In the genomic region with DNA sequence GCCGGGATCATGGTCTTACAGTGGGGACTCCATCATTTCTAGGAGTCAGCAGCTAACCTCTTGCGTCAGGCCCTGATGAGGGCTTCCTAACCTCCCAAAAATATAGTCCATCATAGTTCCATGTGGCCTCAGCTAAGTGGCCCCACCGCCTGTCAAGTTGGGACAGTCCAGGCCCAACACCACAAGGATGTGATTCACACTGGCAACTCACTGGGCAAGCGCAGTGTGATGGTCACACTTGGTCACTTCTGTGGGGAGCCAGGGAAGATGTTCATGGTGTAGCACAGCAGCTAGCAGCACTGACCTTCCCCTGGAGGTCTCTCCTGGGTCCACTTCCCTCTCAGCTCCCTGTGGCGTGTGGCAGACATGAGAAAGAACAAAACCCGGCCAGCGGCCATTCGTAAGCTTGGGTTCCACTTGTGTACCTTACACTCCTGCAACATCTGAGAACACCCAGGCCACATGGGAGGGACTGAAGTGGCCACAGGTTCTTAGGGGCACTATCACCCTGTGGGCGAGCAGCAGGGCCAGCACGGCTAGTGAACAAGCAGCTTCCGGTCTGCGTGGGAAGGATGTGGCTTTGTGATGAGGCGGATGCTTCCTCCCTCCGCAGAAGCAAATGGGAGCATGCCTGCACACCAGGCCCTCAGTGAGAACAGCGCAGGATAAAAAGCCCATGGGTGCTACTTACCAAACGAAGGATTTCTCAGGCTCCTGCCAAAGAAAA, we compare ENCODE assay signal across 10 mouse cellular contexts. TPM values are rescaled to one million over a fixed set of nuclear protein-coding genes. Genes with fewer than 3 reads are reported as not detected.
DNase-seq lines count a peak whose midpoint lies in the region; ATAC-seq and TF ChIP-seq lines count a peak whose summit lies in the region.
"Had no signal": no experiment of that assay in that cellular context is flagged by ENCODE, and none has a peak within 500 bp of the region (broad histone marks: within the 10 kb centered on the region; RNA-seq: fewer than 3 reads in every experiment).

No protein-coding gene starts in this region.

- H3K9ac ChIP-seq in kidney, embryonic 15.5 days, result no peak overlapping the region
- H3K9ac ChIP-seq in hindbrain, postnatal 0 days (replicated peaks; ENCODE audit: low read length), result no peak overlapping the region
- H3K9ac ChIP-seq: lung, embryonic 14.5 days had no signal

- H3K4me3 ChIP-seq in kidney, embryonic 15.5 days (replicated peaks), result no peak overlapping the region
- peak overlapping the region; percentile 2 for H3K4me3 ChIP-seq in bone marrow, adult 2 months (replicated peaks; ENCODE audit: control insufficient read depth, low read depth, low read length)
- H3K4me3 ChIP-seq in hindbrain, postnatal 0 days (ENCODE audit: low read length), result no peak overlapping the region
- no peak overlapping the region for H3K4me3 ChIP-seq in small intestine, adult 2 months (ENCODE audit: low read depth, low read length)

- no peak overlapping the region; the same call in 1 of the 2 replicates for H3K4me2 ChIP-seq in kidney, embryonic 15.5 days
- no peak overlapping the region for H3K4me2 ChIP-seq in hindbrain, postnatal 0 days (ENCODE audit: low read depth, low read length)

- TF ChIP-seq POLR2A in bone marrow, adult 2 months (IDR thresholded peaks at IDR 0.05; ENCODE audit: borderline replicate concordance, control insufficient read depth, low read depth, low read length), result peak; percentile 56; the same call in 1 of the 2 replicates
- TF ChIP-seq POLR2A in small intestine, adult 2 months (IDR thresholded peaks at IDR 0.05; ENCODE audit: low read depth, low read length), result peak; percentile 27; the same call in 1 of the 2 replicates

- no peak overlapping the region for H3K27ac ChIP-seq in kidney, embryonic 15.5 days
- H3K27ac ChIP-seq in bone marrow, adult 2 months (ENCODE audit: control insufficient read depth, insufficient read depth, low read depth, low read length, poor library complexity), result peak overlapping the region; percentile 49
- no peak overlapping the region for H3K27ac ChIP-seq in hindbrain, postnatal 0 days
- no peak overlapping the region; the same call in 1 of the 2 replicates for H3K27ac ChIP-seq in small intestine, adult 2 months (ENCODE audit: insufficient read depth, low read depth, low read length)
- H3K27ac ChIP-seq: embryonic facial prominence, embryonic 13.5 days had no signal

- peak; percentile 15; the same call in 1 of the 2 replicates for TF ChIP-seq CTCF in bone marrow, adult 2 months (IDR thresholded peaks at IDR 0.05; ENCODE audit: control insufficient read depth, insufficient read depth, low read length)
- no peak for TF ChIP-seq CTCF in hindbrain, postnatal 0 days (IDR thresholded peaks at IDR 0.05; ENCODE audit: low read depth)
- no peak for TF ChIP-seq CTCF in small intestine, adult 2 months (IDR thresholded peaks at IDR 0.05; ENCODE audit: extremely low read depth, insufficient read length, insufficient replicate concordance, low read depth, low read length)

- H3K36me3 ChIP-seq in kidney, embryonic 15.5 days, result peaks cover 47% of the 10 kb centered on the region
- H3K36me3 ChIP-seq in hindbrain, postnatal 0 days (ENCODE audit: insufficient read depth, low read length), result peaks cover 22% of the 10 kb centered on the region
- peaks cover 6% of the 10 kb centered on the region; the same call in 1 of the 2 replicates for H3K36me3 ChIP-seq in small intestine, adult 2 months (ENCODE audit: control insufficient read depth, insufficient read depth, low read length)

- 84% methylated on average over 16 of the region's 16 CpGs for WGBS in kidney, embryonic 15.5 days
- 29% methylated on average over 16 of the region's 16 CpGs for WGBS in bone marrow, adult 2 months
- WGBS in hindbrain, postnatal 0 days, result 85% methylated on average over 16 of the region's 16 CpGs
- WGBS in small intestine, adult 2 months, result 81% methylated on average over 16 of the region's 16 CpGs

- H3K4me1 ChIP-seq in kidney, embryonic 15.5 days, result peaks cover 10% of the 10 kb centered on the region
- H3K4me1 ChIP-seq in bone marrow, adult 2 months (ENCODE audit: control insufficient read depth, insufficient read depth, low read length), result peaks cover 11% of the 10 kb centered on the region
- peaks cover 7% of the 10 kb centered on the region; the same call in 1 of the 2 replicates for H3K4me1 ChIP-seq in hindbrain, postnatal 0 days (ENCODE audit: insufficient read depth, low read length)
- peaks cover 13% of the 10 kb centered on the region for H3K4me1 ChIP-seq in small intestine, adult 2 months (ENCODE audit: control insufficient read depth, insufficient read depth, insufficient read length, low read length)

- no peak for DNase-seq in kidney, adult 11 months
- DNase-seq in hindbrain, postnatal 0 days (ENCODE audit: low spot score), result no peak
- no peak for DNase-seq in urinary bladder, postnatal 25 days (ENCODE audit: low spot score)
- no peak for DNase-seq in right cerebral cortex, postnatal 10 days (ENCODE audit: low spot score in 2 of 2)
- DNase-seq in urinary bladder, postnatal 4 days (ENCODE audit: low spot score in 2 of 2), result no peak

- H3K27me3 ChIP-seq in kidney, embryonic 15.5 days, result no peaks in the 10 kb centered on the region
- H3K27me3 ChIP-seq in hindbrain, postnatal 0 days (ENCODE audit: insufficient read depth, low read length), result no peaks in the 10 kb centered on the region
- H3K27me3 ChIP-seq in small intestine, adult 2 months (ENCODE audit: control insufficient read depth, insufficient read depth, low read length), result no peaks in the 10 kb centered on the region
- H3K27me3 ChIP-seq: embryonic facial prominence, embryonic 13.5 days had no signal

- no peaks in the 10 kb centered on the region for H3K9me3 ChIP-seq in kidney, embryonic 15.5 days (replicated peaks)
- no peaks in the 10 kb centered on the region for H3K9me3 ChIP-seq in hindbrain, postnatal 0 days (ENCODE audit: low read length)
- H3K9me3 ChIP-seq: embryonic facial prominence, embryonic 13.5 days had no signal

- ATAC-seq in kidney, embryonic 15.5 days (replicated peaks; ENCODE audit: low FRiP score), result peak; percentile 22
- ATAC-seq in hindbrain, postnatal 0 days, result peak; percentile 19

RNA-seq across cellular contexts. Expression of a gene that starts 9.1 kb away (rescaled TPM):
- polyA plus RNA-seq in kidney, embryonic 15.5 days (2015; fragmentation: Nextera tagmentation; extraction: Ambion mirVana), result 43.2 TPM in 2 replicates
- polyA plus RNA-seq in bone marrow, adult 2 months (2011; ENCODE audit: insufficient read depth, insufficient read length, low replicate concordance, missing spikeins), result 25.3 and 31.3 TPM in 2 replicates
- 110 and 115 TPM in 2 replicates for total RNA-seq in hindbrain, postnatal 0 days (2014; rRNA removed)
- 31.5 and 32.2 TPM in 2 replicates for polyA plus RNA-seq in hindbrain, postnatal 0 days (2015; fragmentation: Nextera tagmentation; extraction: Ambion mirVana)
- 56.4 and 63.8 TPM in 2 replicates for polyA plus RNA-seq in small intestine, adult 2 months (2012; rRNA removed)

RNA-seq across cellular contexts. Expression of a gene that starts 24.4 kb away (rescaled TPM):
- 21.7 and 22.6 TPM in 2 replicates for polyA plus RNA-seq in kidney, embryonic 15.5 days (2015; fragmentation: Nextera tagmentation; extraction: Ambion mirVana)
- polyA plus RNA-seq in bone marrow, adult 2 months (2011; ENCODE audit: insufficient read depth, insufficient read length, low replicate concordance, missing spikeins), result 7.2 and 13.9 TPM in 2 replicates
- 18.5 and 22.4 TPM in 2 replicates for total RNA-seq in hindbrain, postnatal 0 days (2014; rRNA removed)
- 11.3 and 11.7 TPM in 2 replicates for polyA plus RNA-seq in hindbrain, postnatal 0 days (2015; fragmentation: Nextera tagmentation; extraction: Ambion mirVana)
- polyA plus RNA-seq in small intestine, adult 2 months (2012; rRNA removed), result 3.1 and 4.7 TPM in 2 replicates
